Mouse (Mus musculus): ENCODE measurements around the gene Dip2b. TPM values are rescaled to one million over a fixed set of nuclear protein-coding genes. Genes with fewer than 3 reads are reported as not detected.
A peak's percentile ranks its signal among the peaks of the same experiment; 100 is the strongest.

Gene Dip2b
- polyA plus RNA-seq, 1 experiment from 2014 or later: 18.1 TPM

DNA sequence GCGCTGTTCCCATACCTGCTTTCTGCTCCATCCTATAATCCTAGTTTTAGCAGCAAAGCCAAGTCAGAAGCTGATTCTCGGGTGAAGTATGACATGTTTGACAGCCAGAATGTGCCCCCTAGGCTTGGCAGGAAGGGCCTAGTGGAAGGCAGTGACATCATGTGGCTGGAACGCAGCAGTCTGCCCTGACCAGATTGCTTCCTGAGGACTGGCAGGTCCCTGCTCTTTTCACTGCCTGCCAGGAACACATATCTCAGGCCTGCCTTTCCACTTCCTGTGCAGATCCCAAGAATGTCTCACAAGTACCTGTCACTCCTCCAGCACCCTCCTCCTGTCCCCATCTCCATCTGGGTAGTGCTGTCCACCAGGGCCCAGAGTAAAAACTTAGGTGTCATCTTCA lies 161.3 kb downstream of the Dip2b start:
- peaks cover 80% of the 10 kb centered on the region for H3K36me3 ChIP-seq (ENCODE audit: insufficient read depth)

DNA sequence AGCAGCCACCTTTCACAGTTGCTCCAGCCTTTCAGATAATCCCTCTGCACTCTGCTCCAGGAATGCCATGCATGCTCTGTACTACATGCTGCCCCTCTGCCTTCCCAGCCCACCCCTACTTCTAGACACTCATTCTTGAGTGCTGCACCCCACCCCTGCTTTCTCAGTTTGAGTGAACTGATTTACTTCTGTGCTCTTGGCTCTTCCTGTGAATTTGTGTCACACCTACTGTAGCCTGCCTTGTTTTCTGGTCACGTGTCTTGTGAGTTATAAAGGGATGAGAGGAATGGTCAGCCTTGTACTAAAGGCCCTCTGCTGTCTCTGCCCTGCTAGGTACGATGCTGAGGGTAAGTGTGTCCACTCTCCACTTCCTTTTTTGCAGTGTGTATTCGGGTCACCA lies 163.3 kb downstream of the Dip2b start:
- TF ChIP-seq CTCF (IDR thresholded peaks at IDR 0.05; ENCODE audit: low read depth): no peak
- Histone ChIP-seq H3K27me3 (ENCODE audit: insufficient read depth, low read length) (no peaks in the 10 kb centered on the region), H3K4me2 (no peak overlapping the region), H3K36me3 (ENCODE audit: insufficient read depth) (peaks cover 82% of the 10 kb centered on the region), H3K9me3 (ENCODE audit: low read depth, low read length) (no peaks in the 10 kb centered on the region), H3K27ac (ENCODE audit: low read depth) (no peak overlapping the region), H3K9ac (no peak overlapping the region), H3K4me1 (ENCODE audit: insufficient read depth) (no peaks in the 10 kb centered on the region), H3K4me3 (ENCODE audit: low read depth, low read length) (no peak overlapping the region)
- 81% methylated on average over 3 of the region's 3 CpGs for WGBS
- ATAC-seq (ENCODE audit: insufficient read depth) (no peak), DNase-seq (no peak)

More for the DNA sequence above, 161.3 kb downstream of the Dip2b start:
- Histone ChIP-seq H3K4me1 (ENCODE audit: insufficient read depth) (no peaks in the 10 kb centered on the region), H3K9me3 (ENCODE audit: low read depth, low read length) (no peaks in the 10 kb centered on the region), H3K27ac (ENCODE audit: low read depth) (no peak overlapping the region), H3K4me3 (ENCODE audit: low read depth, low read length) (no peak overlapping the region), H3K9ac (no peak overlapping the region), H3K27me3 (ENCODE audit: insufficient read depth, low read length) (no peaks in the 10 kb centered on the region), H3K4me2 (no peak overlapping the region)
- peak; percentile 29 for DNase-seq
- no peak for TF ChIP-seq CTCF (IDR thresholded peaks at IDR 0.05; ENCODE audit: low read depth)
- 54% methylated on average over 3 of the region's 3 CpGs for WGBS
- peak; percentile 54; the same call in 1 of the 2 replicates for ATAC-seq (ENCODE audit: insufficient read depth)

DNA sequence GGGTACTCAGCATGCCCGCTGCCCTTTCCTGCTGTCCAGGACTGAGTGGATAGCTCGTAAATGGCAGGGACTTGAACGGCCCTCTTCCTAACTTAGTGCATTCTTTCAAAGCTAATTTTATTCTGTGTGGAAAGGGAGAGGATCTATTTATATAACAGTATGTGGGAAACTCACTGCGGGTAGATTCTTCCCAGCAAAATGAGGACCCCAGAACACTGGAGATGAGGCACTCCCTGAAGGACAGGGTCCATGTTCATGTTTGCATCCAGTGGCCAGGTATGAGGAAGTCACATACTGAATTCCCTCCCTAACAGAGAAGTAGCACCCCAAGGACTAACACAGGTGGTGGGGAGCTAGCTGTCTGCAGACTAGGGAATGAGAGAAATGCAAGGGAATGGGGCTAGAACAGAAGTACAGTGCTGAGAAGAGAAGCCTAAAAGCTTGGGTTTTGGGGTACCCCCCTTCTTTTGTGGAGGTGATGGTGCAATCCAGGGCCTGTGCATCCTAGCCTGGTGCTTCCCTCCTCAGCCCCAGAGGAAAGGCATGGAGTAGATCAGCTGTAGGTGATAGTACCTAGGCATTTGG lies 164.1 kb downstream of the Dip2b start:
- Histone ChIP-seq H3K4me3 (ENCODE audit: low read depth, low read length) (no peak overlapping the region), H3K27me3 (ENCODE audit: insufficient read depth, low read length) (no peaks in the 10 kb centered on the region), H3K36me3 (ENCODE audit: insufficient read depth) (peaks cover 82% of the 10 kb centered on the region), H3K9ac (no peak overlapping the region), H3K27ac (ENCODE audit: low read depth) (no peak overlapping the region), H3K4me2 (no peak overlapping the region), H3K4me1 (ENCODE audit: insufficient read depth) (no peaks in the 10 kb centered on the region), H3K9me3 (ENCODE audit: low read depth, low read length) (no peaks in the 10 kb centered on the region)
- WGBS: 89% methylated on average over 4 of the region's 4 CpGs
- TF ChIP-seq CTCF (IDR thresholded peaks at IDR 0.05; ENCODE audit: low read depth): no peak
- ATAC-seq (ENCODE audit: insufficient read depth) (no peak), DNase-seq (no peak)

DNA sequence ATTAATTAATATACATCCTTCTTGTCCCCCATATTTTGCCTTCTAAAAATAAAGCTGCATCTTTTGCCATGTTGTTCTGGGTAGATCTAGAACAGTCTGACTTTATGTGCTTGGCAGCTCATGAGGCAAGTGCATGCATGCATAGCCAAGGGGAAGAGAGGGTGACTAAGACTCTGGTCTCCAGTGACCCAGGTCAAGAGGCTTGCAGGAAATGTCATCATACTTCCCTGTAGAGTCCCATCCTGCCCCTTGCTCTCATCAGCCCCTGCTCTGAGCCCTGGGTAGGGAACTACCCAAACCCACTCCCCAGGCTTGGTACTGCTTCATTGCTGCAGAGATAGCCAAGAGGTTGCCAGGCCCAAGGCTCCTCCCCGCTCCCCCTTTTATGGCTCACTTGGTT lies 166.1 kb downstream of the Dip2b start:
- Histone ChIP-seq H3K4me1 (ENCODE audit: insufficient read depth) (no peaks in the 10 kb centered on the region), H3K4me3 (ENCODE audit: low read depth, low read length) (no peak overlapping the region), H3K27ac (ENCODE audit: low read depth) (peak overlapping the region; percentile 30; the same call in 1 of the 2 replicates), H3K27me3 (ENCODE audit: insufficient read depth, low read length) (no peaks in the 10 kb centered on the region), H3K9me3 (ENCODE audit: low read depth, low read length) (no peaks in the 10 kb centered on the region), H3K36me3 (ENCODE audit: insufficient read depth) (peaks cover 78% of the 10 kb centered on the region), H3K4me2 (no peak overlapping the region), H3K9ac (no peak overlapping the region)
- DNase-seq (no peak), ATAC-seq (ENCODE audit: insufficient read depth) (no peak)
- 83% methylated on average over 1 of the region's 1 CpGs for WGBS
- no peak for TF ChIP-seq CTCF (IDR thresholded peaks at IDR 0.05; ENCODE audit: low read depth)

DNA sequence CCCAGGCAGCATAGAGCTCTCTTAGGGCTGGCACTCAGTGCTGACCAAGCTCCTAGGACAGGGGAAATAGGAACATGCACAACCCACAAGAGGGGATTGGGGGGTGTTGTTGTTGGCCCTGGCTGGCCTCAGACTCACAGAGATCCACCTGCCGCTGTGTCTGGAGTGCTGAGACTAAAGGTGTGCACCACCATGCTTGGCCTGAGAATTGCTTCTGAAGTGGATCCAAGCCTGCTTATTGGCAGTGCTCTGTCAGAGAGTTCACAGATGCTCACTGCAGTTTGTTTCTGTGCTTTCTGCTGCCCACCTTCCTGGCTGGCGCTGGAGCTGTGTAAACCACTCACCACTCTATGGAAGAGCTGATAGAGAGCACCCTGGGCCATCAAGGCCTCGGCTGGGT lies 171.5 kb downstream of the Dip2b start:
- no peaks in the 10 kb centered on the region for H3K27me3 ChIP-seq (ENCODE audit: insufficient read depth, low read length)
- peaks cover 88% of the 10 kb centered on the region for H3K36me3 ChIP-seq (ENCODE audit: insufficient read depth)
- no peak overlapping the region for H3K27ac ChIP-seq (ENCODE audit: low read depth)
- H3K9ac ChIP-seq: no peak overlapping the region
- ATAC-seq (ENCODE audit: insufficient read depth) (no peak), DNase-seq (no peak)
- TF ChIP-seq CTCF (IDR thresholded peaks at IDR 0.05; ENCODE audit: low read depth): no peak
- H3K4me2 ChIP-seq: no peak overlapping the region
- H3K9me3 ChIP-seq (ENCODE audit: low read depth, low read length): no peaks in the 10 kb centered on the region
- no peak overlapping the region for H3K4me3 ChIP-seq (ENCODE audit: low read depth, low read length)
- H3K4me1 ChIP-seq (ENCODE audit: insufficient read depth): no peaks in the 10 kb centered on the region
- WGBS: 98% methylated on average over 3 of the region's 3 CpGs

DNA sequence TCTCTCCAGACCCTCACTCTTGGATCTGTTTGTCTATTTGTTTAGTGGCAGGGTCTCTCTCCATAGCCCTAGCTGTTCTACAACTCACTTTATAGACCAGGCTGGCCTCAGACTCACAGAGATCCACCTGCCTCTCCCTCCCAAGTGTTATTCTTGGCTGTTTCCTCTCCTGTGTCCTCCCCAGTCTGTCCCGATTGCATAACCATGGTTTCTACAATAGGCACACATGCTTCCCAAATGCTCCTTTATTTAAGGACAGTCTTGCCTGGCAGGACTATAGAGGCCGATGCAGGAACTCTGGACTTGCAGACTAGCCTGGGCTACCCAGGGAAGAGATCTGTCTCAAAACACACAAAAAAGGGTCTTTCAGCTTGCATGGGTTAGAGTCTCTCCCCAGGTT lies 174.9 kb downstream of the Dip2b start:
- Histone ChIP-seq H3K4me3 (ENCODE audit: low read depth, low read length) (no peak overlapping the region), H3K36me3 (ENCODE audit: insufficient read depth) (peaks cover 73% of the 10 kb centered on the region), H3K4me2 (no peak overlapping the region), H3K9ac (no peak overlapping the region), H3K9me3 (ENCODE audit: low read depth, low read length) (no peaks in the 10 kb centered on the region), H3K4me1 (ENCODE audit: insufficient read depth) (no peaks in the 10 kb centered on the region), H3K27ac (ENCODE audit: low read depth) (no peak overlapping the region), H3K27me3 (ENCODE audit: insufficient read depth, low read length) (no peaks in the 10 kb centered on the region)
- ATAC-seq (ENCODE audit: insufficient read depth) (no peak), DNase-seq (no peak)
- TF ChIP-seq CTCF (IDR thresholded peaks at IDR 0.05; ENCODE audit: low read depth): no peak
- whole genome bisulfite sequencing: 87% methylated on average over 2 of the region's 2 CpGs

DNA sequence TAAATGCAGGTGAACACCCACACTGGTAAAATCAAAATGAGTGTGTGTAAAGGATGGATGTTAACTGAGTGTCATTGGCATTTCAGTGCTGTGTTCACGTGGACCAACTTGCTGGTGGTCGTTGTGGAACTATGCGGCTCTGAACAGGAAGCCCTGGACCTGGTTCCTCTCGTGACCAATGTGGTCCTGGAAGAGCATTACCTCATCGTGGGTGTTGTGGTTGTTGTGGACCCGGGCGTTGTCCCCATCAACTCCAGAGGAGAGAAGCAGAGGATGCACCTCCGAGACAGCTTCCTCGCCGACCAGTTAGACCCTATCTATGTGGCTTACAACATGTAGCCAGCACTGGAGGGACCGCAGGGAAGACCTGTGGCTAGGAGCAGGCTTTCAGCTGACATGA lies 176.6 kb downstream of the Dip2b start:
- Histone ChIP-seq H3K4me2 (no peak overlapping the region), H3K9ac (no peak overlapping the region), H3K9me3 (ENCODE audit: low read depth, low read length) (no peaks in the 10 kb centered on the region), H3K27me3 (ENCODE audit: insufficient read depth, low read length) (no peaks in the 10 kb centered on the region), H3K27ac (ENCODE audit: low read depth) (no peak overlapping the region), H3K4me1 (ENCODE audit: insufficient read depth) (no peaks in the 10 kb centered on the region), H3K36me3 (ENCODE audit: insufficient read depth) (peaks cover 63% of the 10 kb centered on the region), H3K4me3 (ENCODE audit: low read depth, low read length) (no peak overlapping the region)
- DNase-seq (no peak), ATAC-seq (ENCODE audit: insufficient read depth) (no peak)
- 93% methylated on average over 11 of the region's 11 CpGs for WGBS
- no peak for TF ChIP-seq CTCF (IDR thresholded peaks at IDR 0.05; ENCODE audit: low read depth)

DNA sequence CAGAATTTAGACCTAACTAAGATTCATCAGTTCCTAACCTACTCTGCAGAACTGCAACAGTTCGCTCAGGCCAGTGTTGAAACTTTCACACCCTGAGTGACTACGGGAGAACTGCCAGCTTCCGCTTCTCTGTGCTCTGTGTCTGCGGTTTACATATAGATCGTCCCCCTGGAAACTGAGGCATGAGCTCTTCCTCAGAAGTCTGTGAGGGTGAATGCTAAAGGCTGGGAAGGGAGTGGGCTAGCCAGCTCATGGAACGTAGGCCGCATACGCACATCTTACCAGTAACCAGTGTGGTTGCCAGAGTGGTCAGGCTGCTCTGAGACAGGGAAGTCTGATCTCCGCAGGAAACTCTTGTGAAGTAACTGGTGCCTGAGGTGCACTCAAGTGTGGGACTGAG lies 177.7 kb downstream of the Dip2b start:
- 90% methylated on average over 9 of the region's 9 CpGs for WGBS
- no peak for DNase-seq
- no peaks in the 10 kb centered on the region for H3K4me1 ChIP-seq (ENCODE audit: insufficient read depth)
- no peak for ATAC-seq (ENCODE audit: insufficient read depth)
- no peaks in the 10 kb centered on the region for H3K27me3 ChIP-seq (ENCODE audit: insufficient read depth, low read length)
- H3K36me3 ChIP-seq (ENCODE audit: insufficient read depth): peaks cover 52% of the 10 kb centered on the region
- no peaks in the 10 kb centered on the region for H3K9me3 ChIP-seq (ENCODE audit: low read depth, low read length)
- no peak overlapping the region for H3K27ac ChIP-seq (ENCODE audit: low read depth)
- no peak for TF ChIP-seq CTCF (IDR thresholded peaks at IDR 0.05; ENCODE audit: low read depth)
- H3K9ac ChIP-seq: no peak overlapping the region
- H3K4me2 ChIP-seq: no peak overlapping the region
- H3K4me3 ChIP-seq (ENCODE audit: low read depth, low read length): no peak overlapping the region

Data from lung, embryonic 14.5 days (tissue).